Mouse (Mus musculus) kidney, embryonic 15.5 days (tissue): ENCODE measurements at regions not wholly inside any gene's neighbourhood (a gene's known extent, or its start where the extent isn't known, plus 50 kb on each side); places are given as distances from the start of the nearest gene placed in this dataset.
A peak's percentile ranks its signal among the peaks of the same experiment; 100 is the strongest.

Source experiments
- ATAC-seq: fragments of 200-750 bp; cut with Nextera tagmentation; replicated peaks from 2 replicates; pipeline ENCODE4 v1.8.0; 2017; ENCODE audit warnings: moderate TSS enrichment; ENCODE audit not compliant: low FRiP score
- H3K27ac ChIP-seq: fragments of 300-500 bp; sonication (generic); 2 replicates; pipeline ENCODE4 v1.5.1; 2015; ENCODE audit warnings: mild to moderate bottlenecking, inconsistent platforms
- H3K27me3 ChIP-seq: fragments of 300-500 bp; sonication (generic); 2 replicates; pipeline ENCODE4 v1.6.1; 2015; ENCODE audit warnings: inconsistent platforms
- H3K36me3 ChIP-seq: fragments of 300-500 bp; sonication (generic); 2 replicates; pipeline ENCODE4 v1.6.1; 2015; ENCODE audit warnings: inconsistent platforms
- H3K4me1 ChIP-seq: fragments of 300-500 bp; sonication (generic); 2 replicates; pipeline ENCODE4 v1.6.1; 2015; ENCODE audit warnings: inconsistent platforms
- H3K4me2 ChIP-seq: fragments of 300-500 bp; sonication (generic); 2 replicates; pipeline ENCODE4 v1.6.1; 2015; ENCODE audit warnings: moderate library complexity, mild to moderate bottlenecking, inconsistent platforms
- H3K4me3 ChIP-seq: fragments of 300-500 bp; sonication (generic); replicated peaks from 2 replicates; pipeline ENCODE4 v1.5.1; 2015; ENCODE audit warnings: mild to moderate bottlenecking, inconsistent platforms
- H3K9ac ChIP-seq: fragments of 300-500 bp; sonication (generic); 2 replicates; pipeline ENCODE4 v1.6.1; 2015; ENCODE audit warnings: mild to moderate bottlenecking, inconsistent platforms
- H3K9me3 ChIP-seq: fragments of 300-500 bp; sonication (generic); replicated peaks from 2 replicates; pipeline ENCODE4 v1.6.1; 2016; ENCODE audit warnings: inconsistent platforms
- WGBS: fragments of 180-500 bp; shearing (Covaris S2); methylation state at CpG from one replicate; pipeline ENCODE4 v1.1.7; 2015; ENCODE audit warnings: mixed read lengths; 5-methylcytosine and 5-hydroxymethylcytosine counted together

DNA sequence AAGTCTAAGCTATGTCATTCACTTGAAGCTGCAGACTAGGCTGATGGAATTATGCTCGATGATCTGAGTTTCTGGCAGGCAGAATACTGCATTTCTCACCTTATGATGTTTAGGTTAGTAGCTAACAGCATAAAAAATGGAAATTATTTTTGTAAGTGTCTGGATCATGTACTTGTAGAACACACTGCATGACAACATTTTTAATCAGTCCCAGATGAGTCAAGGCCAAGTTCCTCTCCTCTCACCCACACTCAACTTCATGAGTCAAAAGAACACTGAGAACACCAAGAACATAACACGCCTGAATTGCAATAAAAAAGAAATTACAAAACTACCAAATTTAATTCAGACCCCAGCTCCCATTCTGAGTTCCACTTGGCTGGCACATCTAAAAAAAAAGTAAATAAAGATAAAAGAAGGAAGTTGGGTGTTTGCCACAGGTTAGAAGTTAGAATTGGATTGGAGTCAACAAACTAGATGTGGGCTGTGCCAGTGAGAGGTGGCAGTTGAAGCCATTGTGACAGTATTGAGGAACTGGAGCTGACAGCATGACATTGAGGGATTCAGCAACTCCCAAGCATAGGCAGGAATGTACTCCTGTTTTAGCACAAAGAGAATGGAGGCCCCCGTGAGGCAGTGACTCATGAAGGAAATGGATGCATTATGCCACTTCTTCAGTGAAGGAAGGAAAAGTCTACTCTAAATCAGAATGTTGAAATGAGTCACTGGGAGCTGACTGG is 222.8 kb upstream of the 4931408C20Rik start:
- no peaks in the 10 kb centered on the region for H3K4me1 ChIP-seq
- no peak overlapping the region for H3K9ac ChIP-seq
- no peaks in the 10 kb centered on the region for H3K36me3 ChIP-seq
- H3K27ac ChIP-seq = no peak overlapping the region
- H3K27me3 ChIP-seq = no peaks in the 10 kb centered on the region
- no peak for ATAC-seq
- H3K4me3 ChIP-seq = no peak overlapping the region
- H3K9me3 ChIP-seq = no peaks in the 10 kb centered on the region
- WGBS = 74% methylated on average over 3 of the region's 3 CpGs
- H3K4me2 ChIP-seq = no peak overlapping the region

DNA sequence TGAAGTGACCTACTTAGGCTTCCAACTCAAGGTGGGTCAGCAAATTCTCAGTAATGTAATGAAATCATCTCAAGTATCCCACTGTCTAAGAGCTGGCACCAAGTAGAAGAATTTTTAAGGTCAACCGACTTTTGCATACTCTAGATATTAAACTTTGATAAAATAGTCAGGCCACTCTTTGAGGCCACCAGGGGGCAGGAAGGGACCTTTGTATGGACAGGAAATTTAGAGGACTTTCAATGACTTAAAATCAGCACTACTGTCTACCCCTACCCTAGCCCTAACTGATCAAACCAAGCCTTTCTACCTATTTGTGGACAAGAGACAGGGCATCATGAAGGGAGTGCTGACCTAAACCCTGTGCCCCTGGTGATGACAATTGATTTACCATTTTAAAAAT is 215.0 kb upstream of the 4931408C20Rik start:
- H3K9me3 ChIP-seq = no peaks in the 10 kb centered on the region
- H3K4me1 ChIP-seq = no peaks in the 10 kb centered on the region
- no peak overlapping the region for H3K4me2 ChIP-seq
- no peaks in the 10 kb centered on the region for H3K27me3 ChIP-seq
- WGBS = 82% methylated on average over 1 of the region's 1 CpGs
- H3K4me3 ChIP-seq = no peak overlapping the region
- ATAC-seq = no peak
- no peak overlapping the region for H3K9ac ChIP-seq
- no peak overlapping the region for H3K27ac ChIP-seq
- H3K36me3 ChIP-seq = no peaks in the 10 kb centered on the region

DNA sequence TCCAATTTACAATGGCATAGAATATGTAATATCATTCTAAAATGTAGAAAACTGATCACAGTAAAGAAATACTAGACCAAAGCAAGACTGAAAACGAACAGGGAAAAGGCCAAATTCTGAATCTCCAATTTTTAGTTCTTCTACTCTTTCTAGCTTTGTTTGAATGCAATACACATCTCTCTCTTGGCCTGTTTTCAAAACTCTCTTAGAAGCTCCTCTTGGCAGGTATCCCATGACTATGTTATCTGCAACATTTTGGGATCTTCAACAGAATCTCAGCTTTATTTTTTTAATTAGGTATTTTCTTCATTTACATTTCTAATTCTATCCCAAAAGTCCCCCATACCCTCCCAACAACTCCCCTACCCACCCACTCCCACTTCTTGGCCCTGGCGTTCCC is 170.2 kb upstream of the 4931408C20Rik start:
- 80% methylated on average over 2 of the region's 2 CpGs for WGBS

GRCm38 (mm10) chr1:26853802-26854201 is 166.5 kb upstream of the 4931408C20Rik start:
- H3K36me3 ChIP-seq = no peaks in the 10 kb centered on the region
- H3K9me3 ChIP-seq = no peaks in the 10 kb centered on the region; the same call in 1 of the 2 replicates
- H3K27ac ChIP-seq = no peak overlapping the region
- H3K4me3 ChIP-seq = no peak overlapping the region
- ATAC-seq = no peak
- no peak overlapping the region for H3K9ac ChIP-seq
- WGBS = 75% methylated on average over 2 of the region's 2 CpGs
- H3K4me1 ChIP-seq = no peaks in the 10 kb centered on the region
- H3K27me3 ChIP-seq = no peaks in the 10 kb centered on the region
- no peak overlapping the region for H3K4me2 ChIP-seq

More for the DNA sequence above, 170.2 kb upstream of the 4931408C20Rik start:
- H3K27ac ChIP-seq = no peak overlapping the region
- no peaks in the 10 kb centered on the region for H3K36me3 ChIP-seq
- H3K4me1 ChIP-seq = no peaks in the 10 kb centered on the region
- no peaks in the 10 kb centered on the region for H3K9me3 ChIP-seq
- no peaks in the 10 kb centered on the region for H3K27me3 ChIP-seq
- no peak overlapping the region for H3K4me3 ChIP-seq
- H3K4me2 ChIP-seq = no peak overlapping the region
- ATAC-seq = no peak
- no peak overlapping the region for H3K9ac ChIP-seq

DNA sequence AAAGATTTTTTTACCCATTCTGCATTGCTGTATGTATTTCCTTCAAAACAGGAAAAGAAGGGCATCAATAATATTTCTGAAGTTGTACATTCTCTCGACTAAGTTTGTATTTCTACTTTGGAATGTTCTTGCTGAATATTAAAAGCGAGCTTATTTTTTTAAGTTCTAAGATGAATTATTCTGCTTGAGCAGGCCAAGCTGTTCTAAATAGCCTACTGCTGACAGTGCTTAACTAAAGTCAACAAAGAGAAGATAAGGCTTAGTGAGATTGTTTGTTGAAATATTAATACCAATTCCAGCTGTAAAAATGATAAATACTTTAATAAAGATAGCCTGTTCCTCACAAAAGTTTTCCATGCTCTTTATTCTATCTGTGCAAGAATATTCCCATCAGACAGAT is 122.0 kb upstream of the 4931408C20Rik start:
- Histone ChIP-seq H3K4me1 (no peaks in the 10 kb centered on the region), H3K27me3 (no peaks in the 10 kb centered on the region), H3K27ac (no peak overlapping the region), H3K4me2 (no peak overlapping the region), H3K36me3 (no peaks in the 10 kb centered on the region), H3K9ac (no peak overlapping the region), H3K9me3 (no peaks in the 10 kb centered on the region), H3K4me3 (no peak overlapping the region)
- WGBS = 50% methylated on average over 2 of the region's 2 CpGs
- 0 out of 2 replicates have a peak, but pooled peaks have one; percentile 60 for ATAC-seq

DNA sequence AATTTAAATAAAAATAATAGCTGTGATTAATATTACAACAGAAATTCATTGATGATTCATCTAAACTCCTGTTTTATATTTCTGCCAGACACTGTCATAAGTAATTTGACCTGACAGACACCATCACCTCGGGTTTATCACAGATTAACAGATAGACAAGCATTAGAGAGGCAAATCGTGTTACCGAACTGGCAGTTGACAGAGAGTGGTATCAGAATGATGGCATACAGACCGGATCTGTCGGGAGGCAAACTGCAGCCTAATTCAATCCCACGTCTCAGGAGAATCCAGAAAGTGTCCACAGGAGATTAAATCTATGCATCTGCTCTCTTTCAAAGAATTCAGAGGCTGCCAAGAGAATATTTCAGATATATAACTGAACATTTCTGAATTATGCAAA is 77.8 kb upstream of the 4931408C20Rik start:
- no peaks in the 10 kb centered on the region for H3K36me3 ChIP-seq
- no peak overlapping the region for H3K9ac ChIP-seq
- WGBS = 78% methylated on average over 6 of the region's 6 CpGs
- no peaks in the 10 kb centered on the region for H3K4me1 ChIP-seq
- H3K9me3 ChIP-seq = no peaks in the 10 kb centered on the region
- no peak for ATAC-seq
- no peak overlapping the region for H3K4me3 ChIP-seq
- H3K27me3 ChIP-seq = no peaks in the 10 kb centered on the region
- H3K4me2 ChIP-seq = no peak overlapping the region
- no peak overlapping the region for H3K27ac ChIP-seq
